Mouse (Mus musculus) thymus, adult 2 months (tissue): ENCODE data around the gene Zp1.

Source experiments
- CTCF ChIP-seq: fragments of 200-500 bp; IDR thresholded peaks from 2 replicates; pipeline ENCODE4 v1.5.1; 2012; ENCODE audit warnings: mild to moderate bottlenecking, control low read depth, low read length, moderate library complexity, borderline replicate concordance; ENCODE audit not compliant: control insufficient read depth, poor library complexity, insufficient read depth; ENCODE audit errors: extremely low read depth
- POLR2A ChIP-seq: fragments of 200-500 bp; IDR thresholded peaks from 2 replicates; pipeline ENCODE4 v1.6.1; 2012; ENCODE audit warnings: mild to moderate bottlenecking, low read length, control low read depth, moderate library complexity; ENCODE audit not compliant: control insufficient read depth, poor library complexity, insufficient read depth; ENCODE audit errors: extremely low read depth

- TF ChIP-seq CTCF (no peak), POLR2A (no peak)
Observed at GRCm38 (mm10) chr19:10892201-10892600, 28.2 kb downstream of the Zp1 start.
